Mouse (Mus musculus) bone marrow, adult 2 months (tissue): ENCODE measurements around the gene Cnnm2.

Source experiments
- CTCF ChIP-seq: fragments of 200-500 bp; IDR thresholded peaks from 2 replicates; pipeline ENCODE4 v1.5.1; 2011; ENCODE audit warnings: low read length, control low read depth; ENCODE audit not compliant: control insufficient read depth, insufficient read depth
- POLR2A ChIP-seq: fragments of 200-500 bp; IDR thresholded peaks from 2 replicates; pipeline ENCODE4 v1.6.1; 2011; ENCODE audit warnings: low read depth, mild to moderate bottlenecking, control low read depth, low read length, borderline replicate concordance; ENCODE audit not compliant: control insufficient read depth

DNA sequence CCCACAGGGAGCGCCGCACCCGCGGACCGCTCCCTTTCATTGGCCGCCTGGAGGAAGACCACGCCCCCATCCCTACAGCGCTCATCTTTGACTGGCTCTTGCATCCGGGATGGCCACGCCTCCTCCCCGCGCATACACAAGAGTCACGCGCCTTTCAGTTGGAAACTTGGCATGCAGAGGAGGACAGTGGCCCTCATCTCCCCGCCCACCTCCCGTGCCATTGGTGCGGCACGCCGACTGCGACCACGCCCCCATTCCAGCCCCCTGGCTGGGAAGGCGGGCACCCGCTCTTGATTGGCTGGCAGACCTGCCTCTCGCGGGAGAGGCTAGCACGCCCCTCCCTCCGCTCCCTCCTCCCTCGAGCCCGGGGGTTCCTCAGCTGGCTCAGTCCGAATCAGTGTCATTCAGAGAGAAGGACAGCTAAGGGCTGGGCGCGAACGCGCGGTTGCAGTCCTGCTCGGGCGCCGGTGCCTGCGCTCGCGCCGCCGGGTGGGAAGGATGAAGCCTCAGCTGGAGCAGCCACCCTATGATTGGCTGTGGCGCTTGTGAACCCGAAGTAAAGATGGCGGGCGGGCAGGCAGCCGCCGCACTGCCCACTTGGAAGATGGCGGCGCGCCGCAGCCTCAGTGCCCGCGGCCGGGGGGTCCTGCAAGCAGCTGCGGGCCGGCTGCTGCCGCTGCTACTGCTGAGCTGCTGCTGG, at the start of gene Cnnm2:
- peak; percentile 93 for TF ChIP-seq POLR2A
- no peak for TF ChIP-seq CTCF
